Mouse (Mus musculus) E14TG2a.4 (cell line): ENCODE data around the gene Myh9.

Source experiments
- H3K27me3 ChIP-seq: 2 replicates; pipeline ENCODE4 v1.6.1; 2014; ENCODE audit warnings: low read length, control low read depth; ENCODE audit not compliant: insufficient read depth
- H3K36me3 ChIP-seq: 2 replicates; pipeline ENCODE4 v1.6.1; 2014; ENCODE audit warnings: low read length, control low read depth; ENCODE audit not compliant: insufficient read depth
- H3K4me1 ChIP-seq: replicated peaks from 2 replicates; pipeline ENCODE4 v1.6.1; 2014; ENCODE audit warnings: low read depth, low read length, control low read depth
- H3K4me3 ChIP-seq: replicated peaks from 2 replicates; pipeline ENCODE4 v1.5.1; 2014; ENCODE audit warnings: mild to moderate bottlenecking, low read length
- H3K9me3 ChIP-seq: 2 replicates; pipeline ENCODE4 v1.6.1; 2014; ENCODE audit warnings: low read length, control low read depth
- CTCF ChIP-seq: conservative IDR thresholded peaks from 2 replicates; pipeline ENCODE4 v1.5.1; 2014; ENCODE audit warnings: low read length
- NANOG ChIP-seq: IDR thresholded peaks from 2 replicates; pipeline ENCODE4 v1.6.1; 2014; ENCODE audit warnings: borderline replicate concordance, low read length, mixed read lengths
- POU5F1 ChIP-seq: IDR thresholded peaks from 2 replicates; pipeline ENCODE4 v1.6.1; 2014; ENCODE audit warnings: low read length, borderline replicate concordance

The Myh9 gene

GRCm38 (mm10) chr15:77798664-77799490, 43.1 kb downstream of the Myh9 start:
- TF ChIP-seq CTCF: no peak
- no peak for TF ChIP-seq NANOG
- TF ChIP-seq POU5F1: no peak
- Histone ChIP-seq H3K9me3 (no peaks in the 10 kb centered on the region), H3K4me3 (peak overlapping the region; percentile 39), H3K36me3 (peaks cover 91% of the 10 kb centered on the region), H3K4me1 (peaks cover 99% of the 10 kb centered on the region), H3K27me3 (no peaks in the 10 kb centered on the region)

- Histone ChIP-seq H3K4me1 (peaks cover 99% of the 10 kb centered on the region), H3K9me3 (no peaks in the 10 kb centered on the region), H3K27me3 (no peaks in the 10 kb centered on the region), H3K4me3 (peak overlapping the region; percentile 39), H3K36me3 (peaks cover 91% of the 10 kb centered on the region)
- no peak for TF ChIP-seq POU5F1
- no peak for TF ChIP-seq CTCF
Observed at GRCm38 (mm10) chr15:77797609-77798411, 44.2 kb downstream of the Myh9 start.

GRCm38 (mm10) chr15:77796409-77797035, 45.5 kb downstream of the Myh9 start:
- Histone ChIP-seq H3K9me3 (no peaks in the 10 kb centered on the region), H3K36me3 (peaks cover 91% of the 10 kb centered on the region), H3K27me3 (no peaks in the 10 kb centered on the region), H3K4me3 (no peak overlapping the region), H3K4me1 (peaks cover 99% of the 10 kb centered on the region)
- TF ChIP-seq CTCF: no peak
- no peak for TF ChIP-seq POU5F1
- TF ChIP-seq NANOG: no peak

GRCm38 (mm10) chr15:77794908-77795356, 47.0 kb downstream of the Myh9 start:
- Histone ChIP-seq H3K9me3 (no peaks in the 10 kb centered on the region), H3K4me3 (no peak overlapping the region), H3K4me1 (peaks cover 99% of the 10 kb centered on the region), H3K36me3 (peaks cover 91% of the 10 kb centered on the region), H3K27me3 (no peaks in the 10 kb centered on the region)
- TF ChIP-seq POU5F1 (no peak), CTCF (no peak), NANOG (no peak)

- H3K4me3 ChIP-seq: no peak overlapping the region
- H3K9me3 ChIP-seq: no peaks in the 10 kb centered on the region
- H3K36me3 ChIP-seq: peaks cover 91% of the 10 kb centered on the region
- no peak for TF ChIP-seq POU5F1
- no peak for TF ChIP-seq CTCF
- no peak for TF ChIP-seq NANOG
- no peaks in the 10 kb centered on the region for H3K27me3 ChIP-seq
- peaks cover 99% of the 10 kb centered on the region for H3K4me1 ChIP-seq
Observed at GRCm38 (mm10) chr15:77794138-77794907, 47.7 kb downstream of the Myh9 start.

- peaks cover 99% of the 10 kb centered on the region for H3K4me1 ChIP-seq
- no peaks in the 10 kb centered on the region for H3K27me3 ChIP-seq
- no peak overlapping the region for H3K4me3 ChIP-seq
- no peaks in the 10 kb centered on the region for H3K9me3 ChIP-seq
- H3K36me3 ChIP-seq: peaks cover 96% of the 10 kb centered on the region
- TF ChIP-seq POU5F1: no peak
- no peak for TF ChIP-seq NANOG
- TF ChIP-seq CTCF: no peak
Observed at GRCm38 (mm10) chr15:77793554-77793953, 48.4 kb downstream of the Myh9 start.

- no peaks in the 10 kb centered on the region for H3K27me3 ChIP-seq
- no peaks in the 10 kb centered on the region for H3K9me3 ChIP-seq
- H3K4me1 ChIP-seq: peaks cover 99% of the 10 kb centered on the region
- peaks cover 100% of the 10 kb centered on the region for H3K36me3 ChIP-seq
- H3K4me3 ChIP-seq: no peak overlapping the region
- TF ChIP-seq NANOG (no peak), CTCF (no peak), POU5F1 (no peak)
Observed at GRCm38 (mm10) chr15:77793094-77793493, 48.9 kb downstream of the Myh9 start.

GRCm38 (mm10) chr15:77792056-77792455, 49.9 kb downstream of the Myh9 start:
- H3K27me3 ChIP-seq: no peaks in the 10 kb centered on the region
- TF ChIP-seq CTCF (no peak), POU5F1 (no peak), NANOG (no peak)
- peaks cover 100% of the 10 kb centered on the region for H3K36me3 ChIP-seq
- peaks cover 89% of the 10 kb centered on the region for H3K4me1 ChIP-seq
- no peaks in the 10 kb centered on the region for H3K9me3 ChIP-seq
- H3K4me3 ChIP-seq: no peak overlapping the region
